ENCODE assay signal across 8 mouse cellular contexts in genomic region chr5:142842137-142842642, GRCm38 (mm10). TPM values are rescaled to one million over a fixed set of nuclear protein-coding genes. Genes with fewer than 3 reads are reported as not detected.
DNase-seq lines count a peak whose midpoint lies in the region; ATAC-seq lines count a peak whose summit lies in the region.

No protein-coding gene starts in this region.

- H3K4me2 ChIP-seq in neural tube, embryonic 15.5 days, result no peak overlapping the region
- no peak overlapping the region for H3K4me2 ChIP-seq in midbrain, embryonic 13.5 days (replicated peaks)

- 16% methylated on average over 7 of the region's 7 CpGs for WGBS in neural tube, embryonic 15.5 days
- WGBS in midbrain, embryonic 13.5 days, result 17% methylated on average over 7 of the region's 7 CpGs

- no peak overlapping the region for H3K27ac ChIP-seq in neural tube, embryonic 15.5 days (replicated peaks)
- no peak overlapping the region for H3K27ac ChIP-seq in midbrain, embryonic 13.5 days

- peak; percentile 44 for DNase-seq in neural tube, embryonic 10.5 days (ENCODE audit: extremely low spot score, low spot score)
- DNase-seq in adrenal gland, postnatal 10 days, result peak; percentile 55
- DNase-seq in embryo, embryonic 9.5 days (ENCODE audit: extremely low spot score), result peak; percentile 62
- peak; percentile 19 for DNase-seq in kidney, adult 11 months
- no peak for DNase-seq in T-cell, adult 2 months (ENCODE audit: low spot score)
- DNase-seq in layer of hippocampus, adult 18-20 months (ENCODE audit: low spot score in 2 of 2), result no peak

- no peaks in the 10 kb centered on the region for H3K36me3 ChIP-seq in neural tube, embryonic 15.5 days
- H3K36me3 ChIP-seq in midbrain, embryonic 13.5 days, result no peaks in the 10 kb centered on the region

- H3K4me3 ChIP-seq in neural tube, embryonic 15.5 days (replicated peaks), result no peak overlapping the region
- H3K4me3 ChIP-seq in midbrain, embryonic 13.5 days (replicated peaks), result no peak overlapping the region

- H3K9ac ChIP-seq in neural tube, embryonic 15.5 days (replicated peaks), result no peak overlapping the region
- no peak overlapping the region for H3K9ac ChIP-seq in midbrain, embryonic 13.5 days (replicated peaks)

- no peak for ATAC-seq in neural tube, embryonic 15.5 days (ENCODE audit: low FRiP score)
- peak; percentile 67 for ATAC-seq in midbrain, embryonic 13.5 days

- no peaks in the 10 kb centered on the region; the same call in 1 of the 2 replicates for H3K4me1 ChIP-seq in neural tube, embryonic 15.5 days
- no peaks in the 10 kb centered on the region for H3K4me1 ChIP-seq in midbrain, embryonic 13.5 days (replicated peaks)

- H3K27me3 ChIP-seq in neural tube, embryonic 15.5 days (replicated peaks), result no peaks in the 10 kb centered on the region
- H3K27me3 ChIP-seq in midbrain, embryonic 13.5 days, result no peaks in the 10 kb centered on the region

- no peaks in the 10 kb centered on the region for H3K9me3 ChIP-seq in neural tube, embryonic 15.5 days (replicated peaks)
- H3K9me3 ChIP-seq in midbrain, embryonic 13.5 days, result no peaks in the 10 kb centered on the region

RNA-seq across cellular contexts. Expression of gene Tnrc18, which starts 24.7 kb away (rescaled TPM):
- 22.5 and 26.0 TPM in 2 replicates for polyA plus RNA-seq in neural tube, embryonic 15.5 days (2015; fragmentation: Nextera tagmentation; extraction: Ambion mirVana)
- total RNA-seq in adrenal gland, postnatal 10 days (2021), result 10 to 100 TPM; 77.5 to 98.6 TPM
- polyA plus RNA-seq in midbrain, embryonic 13.5 days (2015; fragmentation: Nextera tagmentation; extraction: Ambion mirVana), result 30.5 and 40.7 TPM in 2 replicates
- 100 to 1,000 TPM; 135 to 137 TPM for total RNA-seq in layer of hippocampus, adult 18-20 months (2021)

RNA-seq across cellular contexts. Expression of gene Fbxl18, which starts 53.0 kb away (rescaled TPM):
- 29.4 TPM in 2 replicates for polyA plus RNA-seq in neural tube, embryonic 15.5 days (2015; fragmentation: Nextera tagmentation; extraction: Ambion mirVana)
- total RNA-seq in adrenal gland, postnatal 10 days (2021), result 10 to 100 TPM in 1 of 2 experiments, 1 to 10 TPM in 1; 9.4 to 12.7 TPM
- polyA plus RNA-seq in midbrain, embryonic 13.5 days (2015; fragmentation: Nextera tagmentation; extraction: Ambion mirVana), result 40.1 and 40.4 TPM in 2 replicates
- 10 to 100 TPM; 33.9 to 37.6 TPM for total RNA-seq in layer of hippocampus, adult 18-20 months (2021)

Comparison
In these comparisons a context has a peak if more than half of its experiments do, and no peak if none do; other contexts are left out.
1. DNase-seq: peak in neural tube, embryonic 10.5 days (single experiment), adrenal gland, postnatal 10 days (single experiment), embryo, embryonic 9.5 days (single experiment) and kidney, adult 11 months (single experiment); none in T-cell, adult 2 months (single experiment) and layer of hippocampus, adult 18-20 months (0 of 2).